Mouse (Mus musculus) midbrain, embryonic 13.5 days (tissue): ENCODE data around the gene Vmn1r184. TPM values are rescaled to one million over a fixed set of nuclear protein-coding genes. Genes with fewer than 3 reads are reported as not detected.
"Not testable (repeated sequence)": the region's sequence is repeated elsewhere in the genome, so short reads cannot be mapped to it uniquely, and the experiment has no call there.

Experiments
- ATAC-seq: fragments of 200-750 bp; cut with Nextera tagmentation; 2 replicates; pipeline ENCODE4 v1.8.0; 2017; ENCODE audit warnings: mild to moderate bottlenecking, moderate TSS enrichment, moderate library complexity
- H3K27ac ChIP-seq: fragments of 300-500 bp; sonication (generic); 2 replicates; pipeline ENCODE4 v1.5.1; 2015; ENCODE audit warnings: inconsistent platforms, mild to moderate bottlenecking, moderate library complexity
- H3K27me3 ChIP-seq: fragments of 300-500 bp; sonication (generic); 2 replicates; pipeline ENCODE4 v1.6.1; 2015; ENCODE audit warnings: mild to moderate bottlenecking, inconsistent platforms
- H3K36me3 ChIP-seq: fragments of 300-500 bp; sonication (generic); 2 replicates; pipeline ENCODE4 v1.6.1; 2015; ENCODE audit warnings: mild to moderate bottlenecking, inconsistent platforms
- H3K4me1 ChIP-seq: fragments of 300-500 bp; sonication (generic); replicated peaks from 2 replicates; pipeline ENCODE4 v1.6.1; 2015; ENCODE audit warnings: inconsistent platforms
- H3K4me2 ChIP-seq: fragments of 300-500 bp; sonication (generic); replicated peaks from 2 replicates; pipeline ENCODE4 v1.6.1; 2015; ENCODE audit warnings: moderate library complexity, mild to moderate bottlenecking, inconsistent platforms
- H3K4me3 ChIP-seq: fragments of 300-500 bp; sonication (generic); replicated peaks from 2 replicates; pipeline ENCODE4 v1.5.1; 2015; ENCODE audit warnings: mild to moderate bottlenecking, inconsistent platforms
- H3K9ac ChIP-seq: fragments of 300-500 bp; sonication (generic); replicated peaks from 2 replicates; pipeline ENCODE4 v1.6.1; 2015; ENCODE audit warnings: mild to moderate bottlenecking, inconsistent platforms
- H3K9me3 ChIP-seq: fragments of 300-500 bp; sonication (generic); 2 replicates; pipeline ENCODE4 v1.6.1; 2016; ENCODE audit warnings: mild to moderate bottlenecking, inconsistent platforms
- WGBS: fragments of 180-500 bp; shearing (Covaris S2); methylation state at CpG from one replicate; pipeline ENCODE4 v1.1.7; 2015; 5-methylcytosine and 5-hydroxymethylcytosine counted together
- polyA plus RNA-seq: library from polyadenylated mRNA; unstranded; fragments of >200 nt; fragmentation: Nextera tagmentation; extraction: Ambion mirVana; gene quantifications from 2 replicates; pipeline ENCODE4 v1.2.1, GENCODE M21; 2015

Vmn1r184 gene
- polyA plus RNA-seq: not detected in 2 replicates

DNA sequence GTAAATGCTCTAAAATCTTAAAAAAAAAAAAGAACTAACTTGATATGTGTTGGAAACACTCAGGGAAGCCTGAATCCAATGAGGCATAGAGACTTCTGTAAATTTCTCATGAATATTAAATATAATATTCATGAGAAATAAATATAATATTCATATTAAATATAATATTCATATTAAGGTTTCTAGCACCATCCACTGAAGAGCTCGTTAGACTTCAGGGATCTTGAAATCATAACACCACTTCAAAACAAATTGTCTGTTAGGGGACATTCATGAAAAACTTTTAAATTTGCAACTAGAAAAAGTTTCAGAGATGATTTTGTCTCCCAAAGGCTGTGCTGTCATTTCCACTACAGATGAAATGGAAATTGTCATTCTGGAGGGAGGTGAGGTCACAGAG lies at the start of gene Vmn1r184:
Gene Vmn1r184 (plus strand): TSS at position 301 of the 400 bp plus-strand sequence.
- WGBS: 90% methylated on average over 1 of the region's 1 CpGs
- not testable (repeated sequence) for H3K9ac ChIP-seq, H3K4me3 ChIP-seq, H3K27ac ChIP-seq, ATAC-seq, H3K36me3 ChIP-seq, H3K4me2 ChIP-seq, H3K9me3 ChIP-seq, H3K27me3 ChIP-seq, H3K4me1 ChIP-seq

- not testable (repeated sequence) for H3K36me3 ChIP-seq, H3K4me3 ChIP-seq, ATAC-seq, H3K27me3 ChIP-seq, H3K4me2 ChIP-seq, H3K4me1 ChIP-seq, H3K27ac ChIP-seq, H3K9ac ChIP-seq
- peaks cover 12% of the 10 kb centered on the region; the same call in 1 of the 2 replicates for H3K9me3 ChIP-seq
- WGBS: 82% methylated on average over 8 of the region's 8 CpGs
These were observed 43.5 kb downstream of the Vmn1r184 start for GRCm38 (mm10) chr7:26303429-26304166.

DNA sequence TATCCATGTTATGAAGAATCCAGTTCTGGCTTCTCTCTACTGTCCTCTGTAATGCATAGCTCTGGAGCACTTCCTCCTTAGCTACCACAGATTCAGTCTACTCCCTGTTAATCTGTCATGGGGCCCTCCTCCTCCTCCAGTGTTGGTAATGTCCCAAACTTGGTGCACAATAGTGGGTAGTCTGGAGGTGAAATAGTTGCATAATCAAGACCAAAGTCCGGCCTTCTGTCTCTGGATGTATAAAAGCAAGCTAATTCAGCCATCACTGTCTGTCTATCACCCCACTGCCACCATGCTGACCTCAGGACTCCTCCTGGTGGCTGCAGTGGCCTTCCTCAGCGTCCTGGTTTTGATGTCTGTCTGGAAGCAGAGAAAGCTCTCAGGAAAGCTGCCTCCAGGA lies 46.8 kb downstream of the Vmn1r184 start, which contains the start of gene Cyp2a4:
Gene Cyp2a4 (plus strand): TSS at position 244 of the 400 bp plus-strand sequence.
- H3K4me2 ChIP-seq, H3K27me3 ChIP-seq, H3K4me1 ChIP-seq, H3K27ac ChIP-seq, H3K9ac ChIP-seq, ATAC-seq, H3K4me3 ChIP-seq, H3K36me3 ChIP-seq: not testable (repeated sequence)
- peaks cover 20% of the 10 kb centered on the region; the same call in 1 of the 2 replicates for H3K9me3 ChIP-seq
- WGBS: 63% methylated on average over 2 of the region's 2 CpGs

- WGBS: 80% methylated on average over 4 of the region's 4 CpGs
- H3K27me3 ChIP-seq, H3K27ac ChIP-seq, H3K36me3 ChIP-seq, ATAC-seq, H3K4me1 ChIP-seq, H3K9ac ChIP-seq, H3K4me2 ChIP-seq, H3K4me3 ChIP-seq: not testable (repeated sequence)
- peaks cover 16% of the 10 kb centered on the region; the same call in 1 of the 2 replicates for H3K9me3 ChIP-seq
These were observed 51.7 kb downstream of the Vmn1r184 start for GRCm38 (mm10) chr7:26311786-26312185.

DNA sequence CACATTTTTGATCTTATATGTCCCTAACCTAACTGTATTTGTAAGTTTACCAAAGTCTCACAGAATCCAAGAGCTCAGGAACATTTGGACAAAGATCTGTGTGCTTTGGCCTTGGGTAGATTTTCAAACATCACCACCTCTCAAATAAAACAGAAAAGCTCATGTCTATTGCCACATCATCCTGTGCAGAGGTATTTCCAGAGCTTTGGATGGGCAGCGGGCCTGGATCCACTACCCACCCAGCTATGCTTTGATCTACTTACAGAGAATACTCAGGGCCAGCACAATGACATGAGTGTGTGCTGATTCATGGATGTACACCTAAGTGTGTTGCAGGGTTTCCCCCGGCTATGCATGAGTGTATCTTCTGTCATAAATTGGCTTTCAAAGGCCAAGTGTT lies 55.1 kb downstream of the Vmn1r184 start:
- not testable (repeated sequence) for ATAC-seq, H3K4me3 ChIP-seq, H3K4me1 ChIP-seq, H3K4me2 ChIP-seq, H3K9ac ChIP-seq, H3K27ac ChIP-seq, H3K36me3 ChIP-seq, H3K27me3 ChIP-seq
- H3K9me3 ChIP-seq: 0 out of 2 replicates have a peak, but pooled peaks cover 22% of the 10 kb centered on the region
- whole genome bisulfite sequencing: 75% methylated on average over 2 of the region's 2 CpGs

- H3K27me3 ChIP-seq, H3K4me1 ChIP-seq, ATAC-seq, H3K27ac ChIP-seq, H3K4me2 ChIP-seq, H3K9ac ChIP-seq, H3K36me3 ChIP-seq, H3K4me3 ChIP-seq: not testable (repeated sequence)
- 0 out of 2 replicates have a peak, but pooled peaks cover 18% of the 10 kb centered on the region for H3K9me3 ChIP-seq
- 84% methylated on average over 4 of the region's 4 CpGs for WGBS
These were observed 55.7 kb downstream of the Vmn1r184 start for GRCm38 (mm10) chr7:26315809-26316208.

Other genes with a start within 250 kb of the Vmn1r184 start
- gene Cyp2b13, start 198.8 kb upstream of the Vmn1r184 start, polyA plus RNA-seq: not detected in 2 replicates
- not detected in 2 replicates for gene Cyp2b9, start 86.9 kb upstream of the Vmn1r184 start, polyA plus RNA-seq
- gene Cyp2a4, start 46.8 kb downstream of the Vmn1r184 start, polyA plus RNA-seq: not detected in 2 replicates
- not detected in 2 replicates for gene Nlrp9c, start 143.4 kb downstream of the Vmn1r184 start, polyA plus RNA-seq
- not detected in 2 replicates for gene Nlrp4a, start 174.8 kb downstream of the Vmn1r184 start, polyA plus RNA-seq